Mouse (Mus musculus): Measurements from ENCODE around the gene Mcemp1.

DNA sequence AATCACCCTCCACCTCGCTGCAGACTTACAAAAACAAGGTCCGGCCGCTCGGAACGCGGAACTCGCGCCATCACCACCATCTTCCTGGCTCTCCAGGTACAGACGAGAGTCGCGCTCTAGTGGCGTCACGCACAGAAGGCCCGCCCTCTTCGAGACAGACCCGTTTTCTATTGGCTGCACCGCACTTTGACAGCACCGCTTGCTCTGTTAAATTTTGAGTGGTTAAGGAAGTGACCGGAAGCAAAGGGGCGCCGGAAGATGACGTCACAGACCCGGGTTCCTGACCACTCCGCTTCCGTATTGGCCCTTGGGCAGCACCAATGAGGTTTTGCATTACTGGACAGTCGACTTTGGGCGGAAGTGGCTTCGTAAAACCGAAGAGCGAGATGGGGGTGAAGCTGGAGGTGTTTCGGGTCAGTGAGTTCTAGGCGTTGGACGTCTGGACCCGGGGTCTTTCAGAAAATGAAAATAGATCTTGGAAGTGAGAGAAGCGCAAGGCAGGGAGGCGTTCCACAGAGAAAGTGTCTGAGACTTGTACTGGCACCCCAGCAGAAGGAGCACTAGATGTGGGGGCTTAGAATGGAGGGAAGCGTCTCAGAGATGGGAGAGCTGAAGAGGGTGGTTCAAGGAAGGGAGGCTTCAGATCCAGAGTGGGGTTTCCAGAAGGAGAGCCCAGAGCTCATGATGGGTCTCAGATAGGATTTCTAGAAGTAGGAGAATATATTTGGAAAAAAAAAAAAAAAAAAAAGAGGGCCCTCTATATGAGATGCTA is 44.2 kb upstream of the Mcemp1 start, which contains the start of the genes Xab2 and Pet100:
- TF ChIP-seq CTCF (IDR thresholded peaks at IDR 0.05; ENCODE audit: borderline replicate concordance, extremely low read depth, insufficient read depth, insufficient read length) (no peak), POLR2A (IDR thresholded peaks at IDR 0.05; ENCODE audit: borderline replicate concordance, extremely low read depth, insufficient read depth, insufficient read length, poor library complexity, severe bottlenecking) (peak; percentile 42; the same call in 1 of the 2 replicates)
